Mouse (Mus musculus): ENCODE data around the gene Ttc21b.

Ttc21b gene

GRCm38 (mm10) chr2:66171643-66172042, 84.8 kb downstream of the Ttc21b start:
- DNase-seq (ENCODE audit: low spot score) = no peak

- no peak for DNase-seq (ENCODE audit: low spot score)
Measured at GRCm38 (mm10) chr2:66170721-66171120, 85.7 kb downstream of the Ttc21b start.

DNA sequence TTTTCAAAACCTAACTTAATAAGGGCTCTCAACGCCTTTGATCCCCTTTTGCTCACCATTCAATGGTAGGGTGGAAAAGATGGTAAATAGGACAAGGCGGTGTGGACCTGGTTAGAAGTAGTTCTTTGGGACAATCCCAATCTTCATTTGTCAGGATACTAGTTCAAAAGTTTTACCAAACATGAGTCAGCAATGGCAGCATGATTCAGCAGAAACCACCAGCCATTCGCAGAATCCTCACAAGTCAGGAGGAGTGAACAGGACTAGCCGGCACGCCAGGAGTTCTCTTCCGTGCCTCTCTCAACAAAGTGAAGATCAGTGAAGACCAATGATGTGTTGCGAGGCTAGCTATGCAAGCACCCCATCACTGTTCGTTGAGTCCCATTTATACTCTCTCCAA, 91.4 kb downstream of the Ttc21b start:
- no peak for DNase-seq (ENCODE audit: low spot score)

DNA sequence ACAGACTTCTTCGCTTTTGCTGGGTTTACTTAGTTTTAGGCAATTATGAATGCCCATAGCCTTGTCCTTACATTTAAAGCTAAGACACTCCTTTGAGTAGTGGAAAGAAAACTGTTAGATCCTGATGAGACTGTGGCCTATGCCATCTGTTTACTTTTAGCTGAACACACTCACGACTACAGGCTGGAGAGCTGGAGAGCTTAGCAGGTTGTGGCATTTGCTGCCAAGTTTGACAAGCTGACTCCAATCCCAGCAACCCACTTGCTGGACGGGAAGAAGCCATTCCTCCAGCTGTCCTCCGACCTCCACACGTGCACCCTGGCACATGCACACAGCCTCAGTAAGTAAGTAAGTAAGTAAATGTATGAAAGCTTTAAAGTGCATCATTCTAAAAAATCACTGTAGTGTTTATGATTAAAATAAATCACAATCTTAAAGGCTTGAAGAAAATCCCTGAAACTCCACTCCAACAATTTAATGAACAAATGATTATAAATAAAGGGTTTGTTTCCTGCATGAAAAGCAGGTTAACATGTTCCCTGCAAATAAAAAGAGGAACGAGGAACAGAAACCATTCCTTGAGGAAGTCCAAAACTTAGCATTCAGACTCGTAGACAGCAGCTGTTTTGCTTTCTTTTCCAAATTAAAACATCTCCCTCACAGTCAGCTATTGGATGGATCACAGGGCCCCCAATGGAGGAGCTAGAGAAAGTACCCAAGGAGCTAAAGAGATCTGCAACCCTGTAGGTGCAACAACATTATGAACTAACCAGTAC, 98.1 kb downstream of the Ttc21b start:
- no peak for DNase-seq (ENCODE audit: low spot score)

GRCm38 (mm10) chr2:66151436-66151835, 105.0 kb downstream of the Ttc21b start:
- no peak for DNase-seq (ENCODE audit: low spot score)

- DNase-seq (ENCODE audit: low spot score) = no peak
Measured at GRCm38 (mm10) chr2:66150531-66150930, 105.9 kb downstream of the Ttc21b start.

- DNase-seq (ENCODE audit: low spot score) = no peak
Measured at GRCm38 (mm10) chr2:66148654-66149230, 107.7 kb downstream of the Ttc21b start.

- no peak for DNase-seq (ENCODE audit: low spot score)
Measured at GRCm38 (mm10) chr2:66146473-66146872, 109.9 kb downstream of the Ttc21b start.

DNA sequence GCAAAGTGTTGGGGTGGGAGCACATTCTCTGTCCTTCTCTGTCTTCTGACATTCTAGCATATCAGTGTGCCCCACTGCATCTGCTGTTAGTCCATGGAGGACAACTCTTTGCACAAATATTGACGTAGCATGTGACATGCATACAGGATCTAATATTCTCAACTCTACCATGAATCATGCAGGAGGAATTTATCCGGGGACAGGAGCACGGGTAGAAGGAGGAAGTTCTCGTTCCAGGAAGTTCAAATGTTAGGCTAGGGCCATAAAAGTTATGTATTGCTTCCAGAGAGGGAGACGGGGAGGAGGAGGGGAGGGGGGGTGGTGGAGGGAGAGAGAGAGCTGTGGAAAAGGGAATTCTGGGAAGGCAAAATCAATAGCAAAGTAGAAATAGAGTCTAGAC, 111.6 kb downstream of the Ttc21b start:
- DNase-seq (ENCODE audit: low spot score) = no peak

- no peak for DNase-seq (ENCODE audit: low spot score)
Measured at GRCm38 (mm10) chr2:66143284-66143683, 113.1 kb downstream of the Ttc21b start.

DNA sequence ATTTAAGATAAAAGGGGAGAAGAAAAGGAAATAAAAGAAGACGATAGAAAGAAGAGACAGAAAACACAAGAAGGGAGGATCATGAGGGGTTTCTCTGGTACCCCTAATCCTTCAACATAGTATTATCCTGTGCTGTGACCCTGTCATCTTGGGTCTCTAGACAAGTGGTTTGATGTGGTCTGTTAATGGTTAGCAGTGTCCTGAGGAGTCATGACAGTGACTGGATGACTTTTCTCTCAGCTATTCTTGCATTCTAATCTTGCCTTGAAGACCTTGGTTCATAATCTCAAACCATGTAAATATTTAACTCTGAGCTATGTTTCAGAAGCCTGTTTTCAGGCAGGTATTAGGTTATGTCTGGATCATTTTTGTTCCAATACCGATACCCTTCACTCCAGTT, 113.7 kb downstream of the Ttc21b start:
- DNase-seq (ENCODE audit: low spot score) = no peak

- no peak for DNase-seq (ENCODE audit: low spot score)
Measured at GRCm38 (mm10) chr2:66142268-66142667, 114.1 kb downstream of the Ttc21b start.

- DNase-seq (ENCODE audit: low spot score) = no peak
Measured at GRCm38 (mm10) chr2:66140246-66140645, 116.2 kb downstream of the Ttc21b start.

All from ovary, adult 18-20 months (tissue).